Mouse (Mus musculus): ENCODE results near the gene Usp8. TPM values are rescaled to one million over a fixed set of nuclear protein-coding genes. Genes with fewer than 3 reads are reported as not detected.

The Usp8 gene
- total RNA-seq, 2 experiments from 2014 or later = 49.7 to 58.2 TPM

- no peak for ATAC-seq (replicated peaks; ENCODE audit: poor library complexity, severe bottlenecking)
Measured at GRCm38 (mm10) chr2:126801980-126802379, 94.9 kb downstream of the Usp8 start.

Other genes starting within 250 kb of the Usp8 start
- gene Atp8b4, start 206.7 kb upstream of the Usp8 start, total RNA-seq (2014; fragmentation: Nextera tagmentation) = 230 and 261 TPM in 2 replicates
- 411 and 415 TPM in 2 replicates for gene Atp8b4, start 206.7 kb upstream of the Usp8 start, total RNA-seq (2017)
- gene Slc27a2, start 154.9 kb upstream of the Usp8 start, total RNA-seq (2014; fragmentation: Nextera tagmentation) = not detected in 2 replicates
- not detected in 2 replicates for gene Slc27a2, start 154.9 kb upstream of the Usp8 start, total RNA-seq (2017)
- 79.4 and 82.5 TPM in 2 replicates for gene Hdc, start 88.0 kb upstream of the Usp8 start, total RNA-seq (2014; fragmentation: Nextera tagmentation)
- 138 and 152 TPM in 2 replicates for gene Hdc, start 88.0 kb upstream of the Usp8 start, total RNA-seq (2017)
- gene Gabpb1, start 31.0 kb upstream of the Usp8 start, total RNA-seq (2014; fragmentation: Nextera tagmentation) = 32.9 and 38.2 TPM in 2 replicates
- gene Gabpb1, start 31.0 kb upstream of the Usp8 start, total RNA-seq (2017) = 31.2 and 37.4 TPM in 2 replicates
- gene Usp50, start 76.1 kb downstream of the Usp8 start, total RNA-seq (2014; fragmentation: Nextera tagmentation) = 0.64 TPM in 1 of 2 replicates, not detected in the other
- gene Usp50, start 76.1 kb downstream of the Usp8 start, total RNA-seq (2017) = not detected in 2 replicates
- gene Trpm7, start 168.9 kb downstream of the Usp8 start, total RNA-seq (2014; fragmentation: Nextera tagmentation) = 46.9 and 86.4 TPM in 2 replicates
- gene Trpm7, start 168.9 kb downstream of the Usp8 start, total RNA-seq (2017) = 77.3 and 91.7 TPM in 2 replicates
- 22.1 and 39.3 TPM in 2 replicates for gene Sppl2a, start 225.9 kb downstream of the Usp8 start, total RNA-seq (2014; fragmentation: Nextera tagmentation)
- 32.7 and 35.5 TPM in 2 replicates for gene Sppl2a, start 225.9 kb downstream of the Usp8 start, total RNA-seq (2017)

All from granulocyte monocyte progenitor cell, adult 5-6 weeks (primary cell).